Mouse (Mus musculus): ENCODE measurements at regions not wholly inside any gene's neighbourhood (a gene's known extent, or its start where the extent isn't known, plus 50 kb on each side); places are given as distances from the start of the nearest gene placed in this dataset.

DNA sequence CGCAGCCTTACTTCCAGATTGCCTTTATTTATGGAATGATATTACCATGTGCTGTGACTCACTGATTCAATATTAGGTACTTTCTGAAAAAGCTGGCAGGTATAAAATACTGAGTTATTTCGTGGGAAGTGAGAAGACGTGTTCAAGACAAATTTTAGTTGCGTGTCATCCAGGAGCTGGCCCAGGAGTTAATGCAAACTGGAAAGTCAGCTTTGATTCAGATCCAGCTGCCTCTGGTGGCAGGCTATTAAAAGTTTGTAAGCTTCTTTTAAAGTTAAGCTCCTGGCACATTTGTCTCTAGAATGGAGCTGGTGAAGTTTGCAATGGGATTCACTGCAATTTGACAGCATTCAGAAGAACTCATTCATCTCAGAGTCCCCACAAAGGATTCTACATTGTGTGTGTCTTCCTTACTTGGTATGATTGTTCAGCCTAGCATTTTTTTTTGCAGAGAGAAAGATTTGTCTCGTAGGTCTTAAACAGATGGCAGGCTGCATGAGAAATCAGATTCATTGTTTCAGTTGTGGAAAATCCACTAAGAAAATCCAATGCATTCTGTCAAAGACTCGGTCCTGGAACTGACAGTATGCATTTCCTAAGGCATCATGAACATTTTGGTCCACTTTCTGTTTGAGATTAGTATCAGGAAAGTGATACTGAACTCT, 599.1 kb downstream of the Gm19410 start:
- peak; percentile 55 for DNase-seq

DNA sequence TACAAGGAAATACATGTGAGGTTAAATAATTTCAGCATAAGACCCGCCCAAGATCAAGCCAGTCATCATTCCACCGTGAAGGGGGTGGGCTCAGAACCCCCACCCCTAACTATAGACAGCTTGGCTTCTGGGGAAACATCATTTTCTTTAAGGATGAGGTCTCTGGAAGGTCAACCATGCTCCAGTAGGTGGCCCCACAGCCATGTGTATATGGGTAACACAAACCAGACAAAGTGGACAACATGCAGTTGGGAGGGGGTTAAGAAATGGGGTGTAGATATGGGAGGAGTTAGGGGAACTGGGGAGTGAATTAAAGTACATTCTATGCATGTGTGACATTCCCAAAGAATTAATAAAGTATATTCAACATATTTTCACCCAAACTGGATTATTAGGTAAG, 600.4 kb downstream of the Gm19410 start:
- DNase-seq = no peak

DNA sequence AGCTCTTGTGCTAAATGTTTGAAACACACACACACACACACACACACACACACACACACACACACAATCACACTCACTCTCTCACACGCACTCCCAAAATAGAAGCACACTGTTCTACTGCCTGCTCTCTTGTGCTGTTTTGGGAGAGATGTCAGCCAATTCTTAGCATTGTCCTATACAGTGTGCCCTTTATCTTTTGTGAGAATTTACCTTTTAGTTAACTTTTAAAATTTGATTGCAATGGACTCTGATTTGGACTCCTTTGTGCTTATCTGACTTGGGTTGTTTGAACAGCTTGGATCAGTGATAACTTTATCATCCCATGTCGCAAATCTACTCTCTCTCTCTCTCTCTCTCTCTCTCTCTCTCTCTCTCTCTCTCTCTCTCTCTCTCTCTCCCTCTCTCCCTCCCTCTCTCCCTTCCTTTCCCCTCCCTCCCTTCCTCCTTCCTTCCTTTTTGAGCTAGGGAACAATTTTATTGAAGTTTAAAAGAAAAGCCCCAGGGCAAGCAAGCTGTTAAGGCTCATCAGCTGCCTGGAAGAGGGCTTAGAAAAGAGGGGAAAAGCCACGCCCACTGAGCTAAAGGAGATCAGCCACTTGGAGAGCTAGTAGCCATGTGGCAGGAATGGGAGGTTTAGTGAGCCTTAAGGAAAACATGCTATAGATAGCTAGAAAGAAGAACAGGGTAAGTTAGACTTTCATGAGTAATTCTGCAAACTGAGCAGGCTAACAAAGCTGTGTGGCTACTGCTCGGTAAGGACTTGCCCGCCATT, 611.2 kb downstream of the Gm19410 start:
- DNase-seq = no peak

DNA sequence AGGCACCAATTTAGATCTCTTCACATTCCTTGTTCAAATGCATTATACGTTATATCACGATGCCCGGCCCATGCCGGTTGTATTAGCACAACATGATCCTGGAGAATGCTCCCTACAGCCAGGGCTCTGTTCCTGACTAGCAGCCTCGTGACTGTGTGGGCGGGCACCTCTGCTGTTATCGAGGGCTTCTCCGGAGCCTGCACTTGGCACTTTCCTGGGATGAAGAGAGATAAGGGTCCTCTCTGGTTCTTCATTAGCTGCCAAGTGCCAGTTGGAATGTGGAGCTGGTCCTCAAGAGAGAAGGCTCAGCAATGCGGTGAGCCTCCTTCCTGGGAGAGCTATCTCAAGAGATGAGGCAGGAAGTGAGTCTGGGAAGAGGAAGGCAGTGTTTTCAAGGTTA, 598.9 kb upstream of the AI429214 start:
- DNase-seq = peak; percentile 92

DNA sequence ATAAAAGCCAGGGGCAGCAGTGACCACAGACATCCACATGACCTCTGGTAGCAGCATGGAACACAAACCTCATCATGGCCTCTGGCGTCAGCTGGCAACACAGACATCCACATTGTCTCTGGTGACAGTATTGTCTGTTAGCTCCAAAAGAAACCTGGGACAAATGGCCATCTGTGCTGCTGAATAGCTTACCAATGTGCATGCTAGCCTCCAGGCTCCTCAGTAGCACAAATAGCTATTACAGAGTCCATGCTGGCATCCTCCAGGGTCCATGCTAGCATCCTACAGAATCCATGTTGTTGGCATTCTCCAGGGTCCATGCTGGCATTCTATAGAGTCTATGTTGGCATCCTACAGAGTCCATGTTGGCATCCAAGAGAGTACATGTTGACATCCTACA, 596.9 kb upstream of the AI429214 start:
- peak; percentile 65 for DNase-seq

DNA sequence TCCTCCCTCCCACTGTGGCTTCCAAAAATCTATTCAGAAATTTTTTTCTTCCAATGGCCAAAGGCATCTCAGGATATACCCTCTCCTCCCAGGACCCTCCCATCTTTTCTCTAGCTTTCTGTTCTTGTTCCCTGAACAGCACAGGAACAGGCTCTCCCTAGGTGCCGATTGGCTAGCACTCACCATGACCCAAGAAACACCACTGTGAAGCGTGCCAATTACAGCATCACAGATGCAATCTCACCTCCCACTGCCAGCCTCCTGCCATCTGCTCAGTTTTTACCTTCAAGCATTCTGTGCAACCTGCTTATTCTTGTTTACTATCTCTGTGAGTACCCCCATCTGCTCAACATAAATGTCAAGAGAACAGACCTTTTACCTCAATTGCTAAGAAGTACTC, 586.7 kb upstream of the AI429214 start:
- DNase-seq = no peak

Measured in heart, adult 11 months (tissue).